Mouse (Mus musculus) NIH3T3 (cell line): Measurements from ENCODE around the gene Gm14632.
"Not testable (repeated sequence)": the region's sequence is repeated elsewhere in the genome, so short reads cannot be mapped to it uniquely, and the experiment has no call there.

Experiments used
- DNase-seq: peaks from one replicate; pipeline ENCODE4 v3.0.0-alpha.2; 2012; ENCODE audit warnings: low read depth

Gene Gm14632

GRCm38 (mm10) chrX:30329472-30329871 lies at the start of gene Gm14632:
Gm14632 (plus strand) TSS chrX:30329772.
- DNase-seq = not testable (repeated sequence)
